Mouse (Mus musculus) MEL (cell line): ENCODE results near the gene Krtap4-2. TPM values are rescaled to one million over a fixed set of nuclear protein-coding genes. Genes with fewer than 3 reads are reported as not detected.

Experiments used
- DNase-seq: peaks from one replicate; pipeline ENCODE4 v3.0.0; 2011; ENCODE audit warnings: low read depth, low spot score
- H3K27ac ChIP-seq: 2 replicates; pipeline ENCODE4 v1.5.1; 2012; ENCODE audit warnings: low read depth, mild to moderate bottlenecking, control low read depth, low read length, moderate library complexity; ENCODE audit not compliant: control insufficient read depth
- H3K27me3 ChIP-seq, 2 experiments: fragments of 150-350 bp in 1 of 2; sonication (generic) in 1 of 2; 2 replicates each; pipeline ENCODE4 v1.6.1; 2012; ENCODE audit warnings: low read length in 2 of 2, mild to moderate bottlenecking in 2 of 2, improper control_type of control experiment in 1 of 2, moderate library complexity in 1 of 2; ENCODE audit not compliant: insufficient read depth in 2 of 2, control insufficient read depth in 1 of 2
- H3K36me3 ChIP-seq, 2 experiments: 2 replicates each; pipeline ENCODE4 v1.6.1; 2012 to 2014; ENCODE audit warnings: low read length in 2 of 2, improper control_type of control experiment in 1 of 2, inconsistent platforms in 1 of 2, mild to moderate bottlenecking in 1 of 2; ENCODE audit not compliant: insufficient read depth in 2 of 2, control insufficient read depth in 1 of 2
- H3K4me1 ChIP-seq, 2 experiments: fragments of 150-350 bp in 1 of 2; sonication (generic) in 1 of 2; 2 replicates each; pipeline ENCODE4 v1.6.1; 2012; ENCODE audit warnings: low read length in 2 of 2, improper control_type of control experiment in 1 of 2, mild to moderate bottlenecking in 1 of 2; ENCODE audit not compliant: insufficient read depth in 2 of 2, control insufficient read depth in 1 of 2
- H3K4me3 ChIP-seq, 2 experiments: fragments of 150-350 bp in 1 of 2; sonication (generic) in 1 of 2; 2 replicates each; pipeline ENCODE4 v1.5.1; 2012; ENCODE audit warnings: low read depth in 2 of 2, low read length in 2 of 2, mild to moderate bottlenecking in 2 of 2, moderate library complexity in 2 of 2, control low read depth in 1 of 2, improper control_type of control experiment in 1 of 2; ENCODE audit not compliant: control insufficient read depth in 1 of 2, insufficient read depth in 1 of 2
- H3K79me2 ChIP-seq: 2 replicates; pipeline ENCODE4 v1.6.1; 2012; ENCODE audit warnings: mild to moderate bottlenecking, low read length, moderate library complexity; ENCODE audit not compliant: control insufficient read depth, poor library complexity, insufficient read depth
- H3K9ac ChIP-seq: 2 replicates; pipeline ENCODE4 v1.6.1; 2012; ENCODE audit warnings: low read depth, mild to moderate bottlenecking, control low read depth, low read length, moderate library complexity; ENCODE audit not compliant: control insufficient read depth, poor library complexity, severe bottlenecking
- H3K9me3 ChIP-seq: fragments of 150-350 bp; sonication (generic); replicated peaks from 2 replicates; pipeline ENCODE4 v1.6.1; 2012; ENCODE audit warnings: mild to moderate bottlenecking, low read length, improper control_type of control experiment, moderate library complexity; ENCODE audit not compliant: insufficient read depth
- BHLHE40 ChIP-seq: IDR thresholded peaks from 2 replicates; pipeline ENCODE4 v1.6.1; 2012; ENCODE audit warnings: low read depth, mild to moderate bottlenecking, inconsistent platforms, low read length, improper control_type of control experiment, borderline replicate concordance
- CHD1 ChIP-seq: IDR thresholded peaks from 2 replicates; pipeline ENCODE4 v1.6.1; 2012; ENCODE audit warnings: low read depth, mild to moderate bottlenecking, inconsistent platforms, low read length, improper control_type of control experiment
- CHD2 ChIP-seq: IDR thresholded peaks from 2 replicates; pipeline ENCODE4 v1.6.1; 2011; ENCODE audit warnings: low read length, improper control_type of control experiment
- CTCF ChIP-seq, 3 experiments: IDR thresholded peaks in 2 of 3; conservative IDR thresholded peaks in 1 of 3; 2 replicates each; pipeline ENCODE4 v1.5.1; 2011 to 2012; ENCODE audit warnings: low read length in 3 of 3, low read depth in 2 of 3, mild to moderate bottlenecking in 2 of 3, improper control_type of control experiment in 1 of 3, inconsistent platforms in 1 of 3, mixed read lengths in 1 of 3, moderate library complexity in 1 of 3; ENCODE audit not compliant: control insufficient read depth in 1 of 3, insufficient read depth in 1 of 3, poor library complexity in 1 of 3, severe bottlenecking in 1 of 3
- E2F4 ChIP-seq: IDR thresholded peaks from 2 replicates; pipeline ENCODE4 v1.6.1; 2011; ENCODE audit warnings: low read depth, low read length, improper control_type of control experiment, borderline replicate concordance
- ELF1 ChIP-seq: IDR thresholded peaks from 2 replicates; pipeline ENCODE4 v1.6.1; 2014; ENCODE audit warnings: low read depth, mild to moderate bottlenecking, inconsistent platforms, low read length, improper control_type of control experiment, moderate library complexity
- ETS1 ChIP-seq: IDR thresholded peaks from 2 replicates; pipeline ENCODE4 v1.6.1; 2012; ENCODE audit warnings: low read depth, mild to moderate bottlenecking, inconsistent platforms, low read length, improper control_type of control experiment, moderate library complexity
- GATA1 ChIP-seq: IDR thresholded peaks from 2 replicates; pipeline ENCODE4 v1.6.1; 2011; ENCODE audit warnings: low read depth, low read length, improper control_type of control experiment
- KAT2A ChIP-seq: conservative IDR thresholded peaks from 2 replicates; pipeline ENCODE4 v1.6.1; 2012; ENCODE audit warnings: low read depth, low read length, improper control_type of control experiment, inconsistent platforms
- MAFK ChIP-seq: IDR thresholded peaks from 2 replicates; pipeline ENCODE4 v1.6.1; 2011; ENCODE audit warnings: low read depth, mild to moderate bottlenecking, low read length, improper control_type of control experiment, borderline replicate concordance
- MAX ChIP-seq: IDR thresholded peaks from 2 replicates; pipeline ENCODE4 v1.6.1; 2011; ENCODE audit warnings: low read length, improper control_type of control experiment
- MEF2A ChIP-seq: IDR thresholded peaks from 2 replicates; pipeline ENCODE4 v1.6.1; 2014; ENCODE audit warnings: low read depth, mild to moderate bottlenecking, inconsistent platforms, low read length, improper control_type of control experiment; ENCODE audit not compliant: poor library complexity, insufficient replicate concordance, severe bottlenecking; ENCODE audit errors: extremely low read depth
- MXI1 ChIP-seq: IDR thresholded peaks from 2 replicates; pipeline ENCODE4 v1.6.1; 2011; ENCODE audit warnings: mild to moderate bottlenecking, low read depth, low read length, improper control_type of control experiment
- MYB ChIP-seq: IDR thresholded peaks from 2 replicates; pipeline ENCODE4 v1.6.1; 2011; ENCODE audit warnings: mild to moderate bottlenecking, low read depth, low read length, improper control_type of control experiment
- POLR2AphosphoS2 ChIP-seq: IDR thresholded peaks from 2 replicates; pipeline ENCODE4 v1.6.1; 2011; ENCODE audit warnings: low read length, improper control_type of control experiment
- RAD21 ChIP-seq: IDR thresholded peaks from 2 replicates; pipeline ENCODE4 v1.6.1; 2011; ENCODE audit warnings: mild to moderate bottlenecking, low read depth, low read length, improper control_type of control experiment
- SIN3A ChIP-seq: IDR thresholded peaks from 2 replicates; pipeline ENCODE4 v1.6.1; 2012; ENCODE audit warnings: low read length, improper control_type of control experiment, inconsistent platforms
- USF1 ChIP-seq: IDR thresholded peaks from 2 replicates; pipeline ENCODE4 v1.6.1; 2014; ENCODE audit warnings: low read depth, mild to moderate bottlenecking, inconsistent platforms, low read length, improper control_type of control experiment, moderate library complexity
- USF2 ChIP-seq, 2 experiments: IDR thresholded peaks; 2 replicates each; pipeline ENCODE4 v1.6.1; 2011 to 2012; ENCODE audit warnings: improper control_type of control experiment in 2 of 2, low read length in 2 of 2, borderline replicate concordance in 1 of 2, inconsistent platforms in 1 of 2, low read depth in 1 of 2, mild to moderate bottlenecking in 1 of 2; ENCODE audit not compliant: insufficient read depth in 1 of 2
- ZKSCAN1 ChIP-seq: IDR thresholded peaks from 2 replicates; pipeline ENCODE4 v1.6.1; 2012; ENCODE audit warnings: low read depth, mild to moderate bottlenecking, inconsistent platforms, low read length, improper control_type of control experiment, moderate library complexity
- polyA plus RNA-seq, 2 experiments: library from polyadenylated mRNA; stranded (reverse) in 1 of 2; unstranded in 1 of 2; fragments of >175 nt in 1 of 2; fragments of >200 nt in 1 of 2; gene quantifications; 2 replicates each; pipeline versions ENCODE4 v1.2.1 to v1.2.4; 2012; ENCODE audit warnings: low replicate concordance in 2 of 2, low read depth in 1 of 2; ENCODE audit not compliant: insufficient read length in 2 of 2, insufficient read depth in 1 of 2, missing spikeins in 1 of 2
- total RNA-seq: library from RNA; depleted of rRNA; stranded (reverse); fragments of 300-350 nt; gene quantifications from 2 replicates; pipeline ENCODE4 v1.2.3, GENCODE M21; 2012; rRNA removed

Krtap4-2 gene
- total and polyA plus RNA-seq, 3 experiments = not detected

- no peaks in the 10 kb centered on the region for H3K79me2 ChIP-seq
- H3K9ac ChIP-seq = no peak within 1 kb of the TSS
- TF ChIP-seq ETS1 (no peak), RAD21 (no peak), MAFK (no peak), MYB (no peak), E2F4 (no peak), ELF1 (no peak)
- H3K4me3 ChIP-seq = no peak within 1 kb of the TSS
- H3K4me1 ChIP-seq = no peaks in the 10 kb centered on the region
- H3K36me3 ChIP-seq = no peaks in the 10 kb centered on the region
- H3K27me3 ChIP-seq = no peaks in the 10 kb centered on the region
- DNase-seq = no peak
- H3K9me3 ChIP-seq = no peaks in the 10 kb centered on the region
- H3K27ac ChIP-seq = no peak within 1 kb of the TSS
Observed at GRCm38 (mm10) chr11:99590981-99591380, 43.9 kb downstream of the Krtap4-2 start, which contains the start of gene Krtap1-3. Gene Krtap1-3 (minus strand): TSS chr11:99591339.

GRCm38 (mm10) chr11:99585096-99585495 is 49.8 kb downstream of the Krtap4-2 start:
- Histone ChIP-seq H3K9ac (no peak overlapping the region), H3K27ac (no peak overlapping the region)
- TF ChIP-seq KAT2A (no peak), GATA1 (no peak), USF2 (IDR thresholded peaks at IDR 0.05; ENCODE audit: borderline replicate concordance in 1 of 2, insufficient read depth in 1 of 2, low read depth in 1 of 2, low read length in 2 of 2) (no peak), CHD1 (no peak), ZKSCAN1 (no peak), USF1 (no peak), MAX (no peak), MEF2A (no peak), CHD2 (no peak), POLR2AphosphoS2 (no peak), MXI1 (no peak), BHLHE40 (no peak), SIN3A (no peak), CTCF (IDR thresholded peaks at IDR 0.05 in 2 of 3, conservative IDR thresholded peaks at IDR 0.05 in 1 of 3; ENCODE audit: control insufficient read depth in 1 of 3, insufficient read depth in 1 of 3, low read depth in 2 of 3, low read length in 3 of 3, poor library complexity in 1 of 3, severe bottlenecking in 1 of 3) (no peak)
- TF ChIP-seq, all 39 proteins: peak for 0
- H3K27me3 ChIP-seq = no peaks in the 10 kb centered on the region
- H3K79me2 ChIP-seq = no peaks in the 10 kb centered on the region
- DNase-seq = no peak
- no peaks in the 10 kb centered on the region for H3K36me3 ChIP-seq
- no peaks in the 10 kb centered on the region for H3K4me1 ChIP-seq
- no peaks in the 10 kb centered on the region for H3K9me3 ChIP-seq
- H3K4me3 ChIP-seq = no peak overlapping the region

Other genes starting within 250 kb of the Krtap4-2 start
Only the 30 nearest of the 39 such genes appear.
- not detected in 2 replicates for gene Krt23, start 141.9 kb downstream of the Krtap4-2 start, total RNA-seq
- not detected for gene Krt23, start 141.9 kb downstream of the Krtap4-2 start, polyA plus RNA-seq
- not detected in 2 replicates for gene Krt39, start 113.7 kb downstream of the Krtap4-2 start, total RNA-seq
- not detected for gene Krt39, start 113.7 kb downstream of the Krtap4-2 start, polyA plus RNA-seq
- gene Krt40, start 91.9 kb downstream of the Krtap4-2 start, total RNA-seq = not detected in 2 replicates
- not detected for gene Krt40, start 91.9 kb downstream of the Krtap4-2 start, polyA plus RNA-seq
- gene Krtap3-3, start 84.2 kb downstream of the Krtap4-2 start, total RNA-seq = not detected in 2 replicates
- not detected for gene Krtap3-3, start 84.2 kb downstream of the Krtap4-2 start, polyA plus RNA-seq
- not detected in 2 replicates for gene Krtap3-2, start 78.2 kb downstream of the Krtap4-2 start, total RNA-seq
- gene Krtap3-2, start 78.2 kb downstream of the Krtap4-2 start, polyA plus RNA-seq = not detected
- not detected in 2 replicates for gene Gm11939, start 75.6 kb downstream of the Krtap4-2 start, total RNA-seq
- not detected for gene Gm11939, start 75.6 kb downstream of the Krtap4-2 start, polyA plus RNA-seq
- not detected in 2 replicates for gene Krtap3-1, start 68.5 kb downstream of the Krtap4-2 start, total RNA-seq
- not detected for gene Krtap3-1, start 68.5 kb downstream of the Krtap4-2 start, polyA plus RNA-seq
- not detected in 2 replicates for gene Krtap1-5, start 54.1 kb downstream of the Krtap4-2 start, total RNA-seq
- gene Krtap1-5, start 54.1 kb downstream of the Krtap4-2 start, polyA plus RNA-seq = not detected
- gene Krtap1-4, start 51.4 kb downstream of the Krtap4-2 start, total RNA-seq = not detected in 2 replicates
- gene Krtap1-4, start 51.4 kb downstream of the Krtap4-2 start, polyA plus RNA-seq = not detected
- not detected in 2 replicates for gene Krtap1-3, start 43.7 kb downstream of the Krtap4-2 start, total RNA-seq
- gene Krtap1-3, start 43.7 kb downstream of the Krtap4-2 start, polyA plus RNA-seq = not detected
- not detected in 2 replicates for gene Krtap9-3, start 37.0 kb downstream of the Krtap4-2 start, total RNA-seq
- gene Krtap9-3, start 37.0 kb downstream of the Krtap4-2 start, polyA plus RNA-seq = not detected
- gene Gm11938, start 31.8 kb downstream of the Krtap4-2 start, total RNA-seq = not detected in 2 replicates
- not detected for gene Gm11938, start 31.8 kb downstream of the Krtap4-2 start, polyA plus RNA-seq
- not detected in 2 replicates for gene Gm11937, start 24.9 kb downstream of the Krtap4-2 start, total RNA-seq
- not detected for gene Gm11937, start 24.9 kb downstream of the Krtap4-2 start, polyA plus RNA-seq
- not detected in 2 replicates for gene Krtap2-4, start 20.2 kb downstream of the Krtap4-2 start, total RNA-seq
- gene Krtap2-4, start 20.2 kb downstream of the Krtap4-2 start, polyA plus RNA-seq = not detected
- not detected in 2 replicates for gene Gm11562, start 14.6 kb downstream of the Krtap4-2 start, total RNA-seq
- not detected for gene Gm11562, start 14.6 kb downstream of the Krtap4-2 start, polyA plus RNA-seq
- not detected in 2 replicates for gene Krtap4-1, start 6.8 kb downstream of the Krtap4-2 start, total RNA-seq
- gene Krtap4-1, start 6.8 kb downstream of the Krtap4-2 start, polyA plus RNA-seq = not detected
- gene Krtap4-7, start 9.0 kb upstream of the Krtap4-2 start, total RNA-seq = not detected in 2 replicates
- gene Krtap4-7, start 9.0 kb upstream of the Krtap4-2 start, polyA plus RNA-seq = not detected
- not detected in 2 replicates for gene Gm11555, start 15.2 kb upstream of the Krtap4-2 start, total RNA-seq
- not detected for gene Gm11555, start 15.2 kb upstream of the Krtap4-2 start, polyA plus RNA-seq
- not detected in 2 replicates for gene Gm11563, start 23.9 kb upstream of the Krtap4-2 start, total RNA-seq
- not detected for gene Gm11563, start 23.9 kb upstream of the Krtap4-2 start, polyA plus RNA-seq
- not detected in 2 replicates for gene Krtap4-6, start 30.9 kb upstream of the Krtap4-2 start, total RNA-seq
- not detected for gene Krtap4-6, start 30.9 kb upstream of the Krtap4-2 start, polyA plus RNA-seq
- not detected in 2 replicates for gene Gm14190, start 55.7 kb upstream of the Krtap4-2 start, total RNA-seq
- not detected for gene Gm14190, start 55.7 kb upstream of the Krtap4-2 start, polyA plus RNA-seq
- not detected in 2 replicates for gene Gm14180, start 99.2 kb upstream of the Krtap4-2 start, total RNA-seq
- not detected for gene Gm14180, start 99.2 kb upstream of the Krtap4-2 start, polyA plus RNA-seq
- gene Gm11595, start 137.8 kb upstream of the Krtap4-2 start, total RNA-seq = not detected in 2 replicates
- gene Gm11595, start 137.8 kb upstream of the Krtap4-2 start, polyA plus RNA-seq = not detected
- gene Krtap4-8, start 145.6 kb upstream of the Krtap4-2 start, total RNA-seq = not detected in 2 replicates
- not detected for gene Krtap4-8, start 145.6 kb upstream of the Krtap4-2 start, polyA plus RNA-seq
- gene Krtap4-9, start 150.1 kb upstream of the Krtap4-2 start, total RNA-seq = not detected in 2 replicates
- gene Krtap4-9, start 150.1 kb upstream of the Krtap4-2 start, polyA plus RNA-seq = not detected
- not detected in 2 replicates for gene Gm11596, start 158.4 kb upstream of the Krtap4-2 start, total RNA-seq
- gene Gm11596, start 158.4 kb upstream of the Krtap4-2 start, polyA plus RNA-seq = not detected
- not detected in 2 replicates for gene Gm11569, start 163.8 kb upstream of the Krtap4-2 start, total RNA-seq
- not detected for gene Gm11569, start 163.8 kb upstream of the Krtap4-2 start, polyA plus RNA-seq
- gene Gm11554, start 169.4 kb upstream of the Krtap4-2 start, total RNA-seq = not detected in 2 replicates
- gene Gm11554, start 169.4 kb upstream of the Krtap4-2 start, polyA plus RNA-seq = not detected
- gene Krtap4-13, start 174.8 kb upstream of the Krtap4-2 start, total RNA-seq = not detected in 2 replicates
- not detected for gene Krtap4-13, start 174.8 kb upstream of the Krtap4-2 start, polyA plus RNA-seq
- not detected in 2 replicates for gene Gm11564, start 180.6 kb upstream of the Krtap4-2 start, total RNA-seq
- gene Gm11564, start 180.6 kb upstream of the Krtap4-2 start, polyA plus RNA-seq = not detected